Mouse (Mus musculus): ENCODE results near the gene Ints14. TPM values are rescaled to one million over a fixed set of nuclear protein-coding genes. Genes with fewer than 3 reads are reported as not detected.
"Not testable (repeated sequence)": the region's sequence is repeated elsewhere in the genome, so short reads cannot be mapped to it uniquely, and the experiment has no call there.

Gene Ints14
- polyA plus RNA-seq, 1 experiment, result 9.6 TPM

GRCm38 (mm10) chr9:64981904-64982303 is 21.2 kb downstream of the Ints14 start:
- TF ChIP-seq POLR2A (IDR thresholded peaks at IDR 0.05; ENCODE audit: low read depth, low read length) (no peak), CTCF (IDR thresholded peaks at IDR 0.05; ENCODE audit: extremely low read depth, insufficient read depth, insufficient read length, insufficient replicate concordance) (no peak)
- DNase-seq (ENCODE audit: low read depth in 1 of 2, low spot score in 2 of 2), result no peak
- no peaks in the 10 kb centered on the region for H3K4me1 ChIP-seq (ENCODE audit: control insufficient read depth, insufficient read depth, insufficient read length)
- H3K36me3 ChIP-seq (ENCODE audit: control insufficient read depth, insufficient read depth, low read length), result peaks cover 41% of the 10 kb centered on the region
- H3K4me3 ChIP-seq (ENCODE audit: extremely low read depth, insufficient read depth, insufficient read length), result no peak overlapping the region
- 86% methylated on average over 1 of the region's 1 CpGs for WGBS
- H3K27me3 ChIP-seq (ENCODE audit: control insufficient read depth, insufficient read depth, low read length), result no peaks in the 10 kb centered on the region
- H3K27ac ChIP-seq (ENCODE audit: insufficient read depth, low read length), result no peak overlapping the region

- 71% methylated on average over 8 of the region's 8 CpGs for WGBS
- Histone ChIP-seq H3K27me3 (ENCODE audit: control insufficient read depth, insufficient read depth, low read length) (no peaks in the 10 kb centered on the region), H3K4me3 (ENCODE audit: extremely low read depth, insufficient read depth, insufficient read length) (no peak overlapping the region), H3K36me3 (ENCODE audit: control insufficient read depth, insufficient read depth, low read length) (peaks cover 44% of the 10 kb centered on the region), H3K27ac (ENCODE audit: insufficient read depth, low read length) (no peak overlapping the region), H3K4me1 (ENCODE audit: control insufficient read depth, insufficient read depth, insufficient read length) (no peaks in the 10 kb centered on the region)
- no peak for DNase-seq (ENCODE audit: low read depth in 1 of 2, low spot score in 2 of 2)
- no peak for TF ChIP-seq POLR2A (IDR thresholded peaks at IDR 0.05; ENCODE audit: low read depth, low read length)
- no peak for TF ChIP-seq CTCF (IDR thresholded peaks at IDR 0.05; ENCODE audit: extremely low read depth, insufficient read depth, insufficient read length, insufficient replicate concordance)
These were observed 24.5 kb downstream of the Ints14 start for GRCm38 (mm10) chr9:64985037-64985794.

GRCm38 (mm10) chr9:64985807-64986206 is 25.1 kb downstream of the Ints14 start:
- Histone ChIP-seq H3K4me3 (ENCODE audit: extremely low read depth, insufficient read depth, insufficient read length) (no peak overlapping the region), H3K4me1 (ENCODE audit: control insufficient read depth, insufficient read depth, insufficient read length) (no peaks in the 10 kb centered on the region), H3K27ac (ENCODE audit: insufficient read depth, low read length) (no peak overlapping the region), H3K27me3 (ENCODE audit: control insufficient read depth, insufficient read depth, low read length) (no peaks in the 10 kb centered on the region), H3K36me3 (ENCODE audit: control insufficient read depth, insufficient read depth, low read length) (peaks cover 46% of the 10 kb centered on the region)
- 95% methylated on average over 9 of the region's 9 CpGs for WGBS
- TF ChIP-seq CTCF (IDR thresholded peaks at IDR 0.05; ENCODE audit: extremely low read depth, insufficient read depth, insufficient read length, insufficient replicate concordance), result no peak
- no peak for TF ChIP-seq POLR2A (IDR thresholded peaks at IDR 0.05; ENCODE audit: low read depth, low read length)
- DNase-seq (ENCODE audit: low read depth in 1 of 2, low spot score in 2 of 2), result no peak

- WGBS, result 91% methylated on average over 2 of the region's 2 CpGs
- peaks cover 44% of the 10 kb centered on the region for H3K36me3 ChIP-seq (ENCODE audit: control insufficient read depth, insufficient read depth, low read length)
- H3K27me3 ChIP-seq (ENCODE audit: control insufficient read depth, insufficient read depth, low read length), result no peaks in the 10 kb centered on the region
- no peak overlapping the region for H3K4me3 ChIP-seq (ENCODE audit: extremely low read depth, insufficient read depth, insufficient read length)
- H3K27ac ChIP-seq (ENCODE audit: insufficient read depth, low read length), result no peak overlapping the region
- DNase-seq (ENCODE audit: low read depth in 1 of 2, low spot score in 2 of 2), result no peak
- H3K4me1 ChIP-seq (ENCODE audit: control insufficient read depth, insufficient read depth, insufficient read length), result no peaks in the 10 kb centered on the region
- TF ChIP-seq POLR2A (IDR thresholded peaks at IDR 0.05; ENCODE audit: low read depth, low read length) (no peak), CTCF (IDR thresholded peaks at IDR 0.05; ENCODE audit: extremely low read depth, insufficient read depth, insufficient read length, insufficient replicate concordance) (no peak)
These were observed 26.9 kb downstream of the Ints14 start for GRCm38 (mm10) chr9:64987651-64988050.

- Histone ChIP-seq H3K27me3 (ENCODE audit: control insufficient read depth, insufficient read depth, low read length) (no peaks in the 10 kb centered on the region), H3K27ac (ENCODE audit: insufficient read depth, low read length) (no peak overlapping the region), H3K4me1 (ENCODE audit: control insufficient read depth, insufficient read depth, insufficient read length) (no peaks in the 10 kb centered on the region), H3K4me3 (ENCODE audit: extremely low read depth, insufficient read depth, insufficient read length) (no peak overlapping the region), H3K36me3 (ENCODE audit: control insufficient read depth, insufficient read depth, low read length) (peaks cover 39% of the 10 kb centered on the region)
- no peak for DNase-seq (ENCODE audit: low read depth in 1 of 2, low spot score in 2 of 2)
- TF ChIP-seq CTCF (IDR thresholded peaks at IDR 0.05; ENCODE audit: extremely low read depth, insufficient read depth, insufficient read length, insufficient replicate concordance) (no peak), POLR2A (IDR thresholded peaks at IDR 0.05; ENCODE audit: low read depth, low read length) (no peak)
- 92% methylated on average over 6 of the region's 6 CpGs for WGBS
These were observed 27.7 kb downstream of the Ints14 start for GRCm38 (mm10) chr9:64988443-64988842.

GRCm38 (mm10) chr9:64990291-64990690 is 29.6 kb downstream of the Ints14 start:
- TF ChIP-seq CTCF (IDR thresholded peaks at IDR 0.05; ENCODE audit: extremely low read depth, insufficient read depth, insufficient read length, insufficient replicate concordance) (no peak), POLR2A (IDR thresholded peaks at IDR 0.05; ENCODE audit: low read depth, low read length) (no peak)
- peaks cover 32% of the 10 kb centered on the region for H3K36me3 ChIP-seq (ENCODE audit: control insufficient read depth, insufficient read depth, low read length)
- 92% methylated on average over 7 of the region's 7 CpGs for whole genome bisulfite sequencing
- no peak overlapping the region for H3K4me3 ChIP-seq (ENCODE audit: extremely low read depth, insufficient read depth, insufficient read length)
- DNase-seq (ENCODE audit: low read depth in 1 of 2, low spot score in 2 of 2), result no peak
- no peaks in the 10 kb centered on the region for H3K4me1 ChIP-seq (ENCODE audit: control insufficient read depth, insufficient read depth, insufficient read length)
- no peak overlapping the region for H3K27ac ChIP-seq (ENCODE audit: insufficient read depth, low read length)
- no peaks in the 10 kb centered on the region for H3K27me3 ChIP-seq (ENCODE audit: control insufficient read depth, insufficient read depth, low read length)

- peaks cover 19% of the 10 kb centered on the region for H3K36me3 ChIP-seq (ENCODE audit: control insufficient read depth, insufficient read depth, low read length)
- WGBS, result 97% methylated on average over 1 of the region's 1 CpGs
- not testable (repeated sequence) for H3K27me3 ChIP-seq (ENCODE audit: control insufficient read depth, insufficient read depth, low read length); DNase-seq (ENCODE audit: low read depth in 1 of 2, low spot score in 2 of 2); H3K4me3 ChIP-seq (ENCODE audit: extremely low read depth, insufficient read depth, insufficient read length); H3K4me1 ChIP-seq (ENCODE audit: control insufficient read depth, insufficient read depth, insufficient read length); H3K27ac ChIP-seq (ENCODE audit: insufficient read depth, low read length)
These were observed 34.8 kb downstream of the Ints14 start for GRCm38 (mm10) chr9:64995464-64995863.

Data from spleen, adult 2 months (tissue).